Mouse (Mus musculus) cerebellum, adult 8-10 months (tissue): ENCODE results near the gene Aloxe3.

Experiments
- DNase-seq: peaks from one replicate; pipeline ENCODE4 v3.0.0; 2022

Gene Aloxe3

DNA sequence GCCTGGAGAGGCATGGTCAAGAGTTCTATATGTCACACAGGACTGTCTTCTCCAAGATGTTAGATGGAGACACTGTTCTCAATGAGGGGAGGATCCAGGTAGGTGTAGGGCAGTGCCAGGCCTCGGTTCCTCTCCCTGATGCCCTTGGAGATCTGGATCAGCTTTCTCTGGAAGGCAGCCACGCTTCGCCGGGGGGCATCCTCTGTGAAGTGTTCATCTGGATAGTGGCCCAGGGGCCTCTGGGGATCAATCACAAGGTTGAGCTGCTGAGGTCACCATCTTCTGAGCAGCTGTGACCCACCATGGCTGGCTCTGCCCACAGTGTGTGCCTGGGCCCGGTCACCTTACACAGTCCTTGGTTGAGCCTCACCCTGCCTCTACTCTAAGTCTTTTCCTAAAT, 59.3 kb downstream of the Aloxe3 start:
- DNase-seq = no peak

DNA sequence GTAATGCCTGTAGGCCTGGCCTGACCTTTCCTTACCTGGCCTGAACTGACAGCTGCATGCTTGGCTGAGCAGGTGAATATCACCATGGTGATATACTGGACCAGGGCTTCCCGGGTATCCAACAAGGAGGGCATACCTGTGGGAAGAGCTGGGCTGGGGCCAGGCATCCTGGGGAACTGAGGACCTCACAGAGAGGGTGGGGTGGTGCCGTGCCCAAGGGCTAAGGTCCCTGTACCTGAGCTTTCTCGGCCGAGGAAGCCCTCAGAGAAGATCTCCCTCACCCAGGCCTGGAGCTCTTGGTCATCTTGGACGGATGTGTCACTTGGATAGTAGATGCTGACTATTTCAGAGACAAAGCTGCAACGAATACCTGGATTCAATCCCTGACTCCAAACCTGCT, 60.2 kb downstream of the Aloxe3 start:
- no peak for DNase-seq

GRCm38 (mm10) chr11:69192840-69193239, 67.1 kb downstream of the Aloxe3 start:
- peak; percentile 46 for DNase-seq

DNA sequence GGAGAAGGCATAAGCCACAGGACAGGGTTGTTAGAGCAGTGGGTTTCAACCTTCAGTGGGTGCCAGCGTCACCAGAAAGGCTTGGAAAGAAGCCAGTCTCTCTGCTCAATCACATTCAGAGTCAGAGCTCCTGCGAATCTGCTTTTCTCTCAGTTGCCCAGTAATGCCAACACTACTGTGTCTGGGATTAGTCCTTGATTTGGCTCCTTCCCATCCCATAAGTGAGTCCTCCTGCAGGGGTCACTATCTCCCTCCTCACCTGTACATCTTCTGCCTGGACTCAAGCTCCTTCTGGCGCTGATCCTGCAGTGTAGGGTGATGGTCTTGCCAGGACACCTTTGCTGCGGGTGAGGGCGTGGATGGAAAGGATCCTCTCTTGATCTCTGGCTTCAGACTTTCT, 71.1 kb downstream of the Aloxe3 start:
- DNase-seq = peak; percentile 65

DNA sequence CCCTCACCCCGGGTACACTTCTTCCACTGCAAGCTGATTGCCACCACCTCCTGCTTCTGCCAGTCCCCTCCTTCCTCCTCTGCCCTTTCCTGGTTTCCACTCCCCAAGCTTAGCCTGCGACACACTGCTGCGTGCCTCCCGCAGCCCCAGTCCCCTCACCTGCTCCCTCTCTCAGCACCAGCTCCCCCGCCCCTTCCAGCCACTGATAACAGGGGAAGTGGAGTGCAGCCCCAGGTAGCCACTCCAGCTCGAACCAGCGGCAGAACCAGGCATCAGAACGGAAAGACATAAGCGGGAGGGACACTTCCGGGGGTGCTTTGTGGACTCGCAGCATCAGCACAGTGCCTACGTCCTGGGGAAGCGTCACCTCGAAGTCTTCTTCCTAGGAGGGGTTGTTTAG, 71.5 kb downstream of the Aloxe3 start:
- no peak for DNase-seq

- DNase-seq = no peak
Observed at GRCm38 (mm10) chr11:69197743-69198142, 72.0 kb downstream of the Aloxe3 start, which contains the start of gene Alox8. Gene Alox8 (minus strand): TSS chr11:69197843.
